Mouse (Mus musculus): ENCODE measurements around the gene Camsap1. TPM values are rescaled to one million over a fixed set of nuclear protein-coding genes. Genes with fewer than 3 reads are reported as not detected.

Camsap1 gene
- total RNA-seq, 4 experiments from 2014 or later, result 126 to 157 (median 135) TPM

DNA sequence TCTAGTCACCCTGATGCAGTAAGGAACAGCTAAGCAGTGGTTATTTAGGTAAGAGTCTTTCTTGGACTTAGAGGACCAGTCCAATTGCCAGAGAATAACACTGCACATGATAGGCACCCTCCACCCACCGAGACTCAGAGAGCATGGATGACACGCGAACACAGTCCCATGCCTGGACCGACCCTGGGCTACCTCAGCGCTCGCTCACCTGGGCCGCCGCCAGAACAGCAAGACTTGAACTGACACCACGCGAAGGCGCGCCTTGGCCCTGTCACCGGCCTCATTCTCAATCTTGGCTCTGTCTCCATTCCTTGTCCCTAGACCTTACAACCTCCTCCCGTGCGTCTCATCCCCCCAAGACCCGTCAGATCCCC, 1.0 kb downstream of the Camsap1 start:
- DNase-seq (ENCODE audit: low spot score in 2 of 2), result peak; percentile 37 to 38

- DNase-seq (ENCODE audit: low spot score in 2 of 2), result no peak
These were observed 4.1 kb downstream of the Camsap1 start for GRCm38 (mm10) chr2:25978997-25979396.

- DNase-seq (ENCODE audit: low spot score in 2 of 2), result no peak
These were observed 5.4 kb downstream of the Camsap1 start for GRCm38 (mm10) chr2:25977587-25978239.

DNA sequence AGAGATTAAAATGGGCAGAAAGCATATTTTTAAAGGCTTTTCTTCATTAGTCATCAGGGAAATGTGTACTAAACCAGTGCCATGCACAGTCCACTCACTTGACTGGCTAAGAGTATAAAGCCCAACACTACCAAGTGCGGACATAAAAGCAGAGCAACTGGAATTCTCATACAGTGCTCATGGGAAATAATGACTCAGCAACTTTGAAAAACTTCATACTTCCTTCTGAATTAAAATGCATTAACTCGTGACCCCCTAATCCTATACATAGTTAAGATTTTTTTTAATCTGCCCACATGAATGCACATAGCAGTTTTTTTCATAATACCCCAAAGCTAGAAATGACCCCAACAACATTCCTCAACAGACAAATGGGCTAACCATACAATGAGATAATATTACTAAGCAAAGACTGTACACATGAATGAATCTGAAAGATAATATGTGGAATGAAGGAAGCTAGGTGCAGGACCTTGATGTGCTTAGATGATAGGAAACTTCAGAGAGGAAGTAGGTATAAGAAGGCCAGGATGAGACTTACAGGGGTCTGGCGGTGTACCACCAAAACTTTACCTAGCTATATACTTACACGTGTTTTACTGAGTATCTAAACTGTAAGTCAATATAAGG, 7.8 kb downstream of the Camsap1 start:
- DNase-seq (ENCODE audit: low spot score in 2 of 2), result no peak

GRCm38 (mm10) chr2:25970426-25970825, 12.7 kb downstream of the Camsap1 start:
- peak in 1 of 2 experiments; percentile 27 for DNase-seq (ENCODE audit: low spot score in 2 of 2)

DNA sequence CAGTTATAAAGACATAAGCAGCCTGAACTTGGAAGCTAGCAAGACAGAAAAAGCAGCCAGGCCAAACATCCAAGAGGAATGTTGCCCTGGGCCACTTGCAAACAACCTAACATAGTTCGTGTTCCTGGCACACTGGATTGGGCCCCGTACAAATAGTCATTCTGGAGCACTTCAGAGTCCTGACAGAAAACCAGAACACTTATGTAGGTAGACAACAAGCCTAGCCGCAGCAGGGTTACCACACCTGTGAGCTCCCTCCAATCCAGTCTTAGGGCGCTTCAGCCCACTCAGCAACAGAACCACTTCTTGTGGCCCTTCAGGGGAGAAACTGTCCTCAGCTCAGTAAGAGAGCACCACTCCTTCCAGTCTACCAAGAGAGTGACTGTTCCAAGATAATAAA, 13.8 kb downstream of the Camsap1 start:
- no peak for DNase-seq (ENCODE audit: low spot score in 2 of 2)

GRCm38 (mm10) chr2:25949291-25949690, 33.8 kb downstream of the Camsap1 start:
- DNase-seq (ENCODE audit: low spot score in 2 of 2), result no peak

- DNase-seq (ENCODE audit: low spot score in 2 of 2), result no peak
These were observed 35.1 kb downstream of the Camsap1 start for GRCm38 (mm10) chr2:25947950-25948349.

DNA sequence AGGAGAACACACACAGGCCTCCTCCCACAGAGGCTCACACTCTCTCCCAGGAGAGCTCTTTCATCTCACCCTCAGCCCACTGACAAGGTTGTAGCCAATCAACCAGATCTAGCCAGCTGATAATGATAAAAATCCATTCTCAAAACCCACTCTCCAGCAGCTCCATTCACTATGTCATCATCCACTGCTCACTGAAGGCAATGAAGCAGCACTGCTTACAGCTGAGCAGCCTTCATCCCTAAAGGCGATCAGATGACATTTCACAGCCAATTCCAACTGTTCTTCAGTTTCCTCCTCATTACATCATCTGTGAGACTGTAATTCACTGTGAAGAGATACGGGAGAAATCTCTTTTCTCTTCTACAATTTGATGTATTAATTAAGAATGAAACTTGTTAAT, 39.3 kb downstream of the Camsap1 start:
- no peak for DNase-seq (ENCODE audit: low spot score in 2 of 2)

- no peak for DNase-seq (ENCODE audit: low spot score in 2 of 2)
These were observed 42.6 kb downstream of the Camsap1 start for GRCm38 (mm10) chr2:25940503-25940902.

DNA sequence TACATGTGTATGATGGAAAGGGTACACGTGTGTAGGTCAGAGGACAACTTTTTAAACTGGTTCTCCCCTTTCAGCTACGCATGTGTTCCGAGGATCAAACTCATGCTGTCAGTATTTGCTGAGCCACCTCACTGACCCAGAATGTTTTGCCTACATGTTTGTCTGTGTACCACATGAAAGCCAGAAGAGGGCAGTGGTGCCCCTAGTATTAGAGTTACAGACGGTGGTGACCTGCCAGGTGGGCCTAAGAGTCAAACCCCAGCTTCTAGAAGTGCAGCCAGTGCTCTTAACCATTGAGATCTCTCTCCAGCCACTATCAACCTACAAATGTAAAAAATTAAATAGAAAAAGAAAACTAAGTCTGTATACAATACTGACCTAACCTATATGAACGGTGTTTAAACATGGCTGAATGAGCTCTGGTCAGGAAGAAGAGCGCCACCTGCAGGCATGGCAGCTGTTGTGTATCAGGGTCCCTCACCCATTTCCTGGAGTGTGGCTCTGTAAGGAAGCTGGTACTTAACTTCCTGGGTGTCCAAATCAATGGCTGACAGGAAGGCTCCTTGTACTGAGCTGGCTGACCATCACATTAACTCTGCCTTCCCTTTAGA, 51.7 kb downstream of the Camsap1 start:
- DNase-seq (ENCODE audit: low spot score in 2 of 2), result no peak

DNA sequence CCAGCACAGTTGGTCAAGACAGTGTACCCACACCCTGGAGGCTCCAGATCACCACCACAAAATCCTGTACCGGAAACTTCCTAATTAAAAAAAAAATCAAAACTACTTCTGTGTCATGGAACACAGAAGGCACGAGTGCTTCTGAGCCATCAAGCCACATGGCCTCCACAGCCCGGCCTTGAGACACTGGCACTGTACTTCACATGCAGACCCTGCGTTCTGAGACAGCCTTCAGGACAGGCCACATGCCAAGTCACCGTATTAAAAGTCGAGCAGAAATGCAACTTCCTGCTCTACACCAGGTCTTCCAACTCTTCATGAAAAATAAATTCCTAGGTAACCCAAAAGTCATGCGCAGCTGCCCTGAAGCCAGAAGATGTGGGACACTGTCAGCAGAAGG, 55.3 kb downstream of the Camsap1 start:
- DNase-seq (ENCODE audit: low spot score in 2 of 2), result no peak

GRCm38 (mm10) chr2:25924934-25925333, 58.1 kb downstream of the Camsap1 start:
- DNase-seq (ENCODE audit: low spot score in 2 of 2), result no peak

- DNase-seq (ENCODE audit: low spot score in 2 of 2), result no peak
These were observed 59.3 kb downstream of the Camsap1 start for GRCm38 (mm10) chr2:25923799-25924198.

DNA sequence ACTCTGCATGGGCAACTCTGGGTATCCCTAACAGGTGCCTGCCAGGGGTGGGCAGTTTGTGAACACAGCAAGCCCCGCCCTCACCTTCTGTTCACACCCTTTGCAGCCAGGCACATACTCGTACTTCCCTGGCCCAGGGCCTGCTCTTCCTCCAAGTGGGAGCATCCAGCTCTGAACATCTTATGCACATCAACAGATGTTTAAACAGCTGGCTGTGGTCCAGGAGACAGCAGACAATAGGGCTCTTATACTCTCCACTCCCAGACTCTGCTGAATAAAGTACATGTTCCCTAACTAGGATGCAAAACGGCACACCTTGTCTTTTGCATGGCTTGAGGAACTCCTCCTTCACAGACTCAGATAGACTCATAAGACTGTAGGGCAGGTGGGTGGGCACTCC, 63.1 kb downstream of the Camsap1 start:
- no peak for DNase-seq (ENCODE audit: low spot score in 2 of 2)

DNA sequence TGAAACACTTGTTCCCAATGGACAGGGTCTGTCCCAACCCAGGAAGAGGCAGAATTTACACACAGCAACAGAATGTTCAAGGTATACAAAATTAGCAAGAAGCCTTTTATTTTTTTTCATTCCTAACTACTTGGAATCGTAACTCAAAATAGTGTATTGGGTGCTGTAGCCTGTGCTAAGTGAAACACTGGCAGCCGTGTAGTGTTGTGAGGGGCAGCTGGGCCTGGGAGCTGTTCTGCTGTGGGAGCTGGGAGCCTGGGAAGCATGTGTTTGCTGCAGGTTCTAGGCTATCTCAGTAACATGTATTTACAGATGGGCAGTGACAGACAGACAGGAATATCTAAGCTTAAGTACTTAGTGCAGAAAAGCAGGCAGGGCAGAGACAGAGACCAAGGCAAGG, 64.7 kb downstream of the Camsap1 start:
- no peak for DNase-seq (ENCODE audit: low spot score in 2 of 2)

- no peak for DNase-seq (ENCODE audit: low spot score in 2 of 2)
These were observed 68.3 kb downstream of the Camsap1 start for GRCm38 (mm10) chr2:25914821-25915220.

DNA sequence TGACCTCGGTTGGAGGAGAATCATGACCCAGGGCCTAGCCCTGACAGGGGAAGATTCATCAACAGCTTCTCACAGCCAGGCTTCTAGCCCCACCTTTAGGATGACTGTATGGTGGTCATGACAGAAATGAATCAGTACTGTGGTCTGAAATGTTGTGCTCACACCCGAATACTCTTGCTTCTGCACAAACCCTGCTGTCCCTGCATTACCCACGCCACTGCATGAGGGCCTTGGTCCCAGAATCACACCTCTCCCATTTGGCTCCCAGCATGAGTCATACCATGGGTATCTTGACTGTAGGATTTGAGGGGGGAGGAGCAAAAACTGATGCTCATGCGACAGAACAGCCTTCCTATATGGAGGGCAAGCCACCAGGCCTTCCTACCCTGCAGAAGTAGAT, 68.9 kb downstream of the Camsap1 start:
- no peak for DNase-seq (ENCODE audit: low spot score in 2 of 2)

GRCm38 (mm10) chr2:25913247-25913646, 69.8 kb downstream of the Camsap1 start:
- DNase-seq (ENCODE audit: low spot score in 2 of 2), result peak in 1 of 2 experiments; percentile 54

GRCm38 (mm10) chr2:25909872-25910271, 73.2 kb downstream of the Camsap1 start:
- DNase-seq (ENCODE audit: low spot score in 2 of 2), result no peak

- no peak for DNase-seq (ENCODE audit: low spot score in 2 of 2)
These were observed 84.1 kb downstream of the Camsap1 start for GRCm38 (mm10) chr2:25898970-25899369.

DNA sequence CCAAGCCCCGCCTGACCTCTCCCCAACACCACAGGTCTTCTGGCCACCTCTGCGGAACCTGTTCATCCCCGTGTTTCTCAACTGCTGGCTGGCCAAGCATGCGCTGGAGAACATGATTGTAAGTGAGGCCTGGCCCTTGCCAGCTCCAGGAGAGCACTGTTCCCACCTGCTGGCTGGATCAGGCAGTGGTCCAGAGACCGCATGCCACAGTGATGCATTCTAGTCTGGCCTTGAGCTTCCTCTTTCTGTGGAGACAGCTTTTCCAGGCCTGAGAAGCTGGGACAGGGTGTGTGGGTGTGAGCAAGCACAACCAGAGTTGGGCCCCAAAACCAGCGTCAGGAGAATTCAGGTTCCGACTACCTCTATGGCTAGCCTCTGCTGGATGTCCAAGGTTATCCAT, 90.6 kb downstream of the Camsap1 start:
- DNase-seq (ENCODE audit: low spot score in 2 of 2), result no peak

GRCm38 (mm10) chr2:25888144-25888543, 94.9 kb downstream of the Camsap1 start:
- DNase-seq (ENCODE audit: low spot score in 2 of 2), result no peak

All from layer of hippocampus, adult 8-10 months (tissue).